Comparison of ENCODE assay signal across 13 mouse cellular contexts in the genomic region with DNA sequence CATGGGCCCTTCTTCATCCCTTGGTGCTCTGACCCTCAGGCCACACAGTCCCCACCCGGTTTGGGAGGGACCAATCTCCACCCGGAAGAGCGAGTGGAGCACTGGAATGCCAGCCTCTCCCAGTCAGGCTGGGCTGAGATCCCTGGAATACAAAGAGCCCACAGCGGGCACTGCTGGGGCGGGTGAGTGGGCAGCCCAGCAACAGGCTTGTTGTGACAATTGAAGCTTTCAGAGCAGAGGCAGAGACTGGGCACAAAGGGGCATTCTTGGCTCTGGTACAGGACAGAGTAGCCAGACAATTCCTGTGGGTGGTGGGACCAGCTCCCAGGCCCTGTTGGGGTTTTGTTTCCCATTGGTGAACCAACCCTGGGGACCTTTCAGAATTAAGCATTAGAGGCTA. TPM values are rescaled to one million over a fixed set of nuclear protein-coding genes. Genes with fewer than 3 reads are reported as not detected.
DNase-seq lines count a peak whose midpoint lies in the region; TF ChIP-seq lines count a peak whose summit lies in the region.
"Had no signal": no experiment of that assay in that cellular context is flagged by ENCODE, and none has a peak within 500 bp of the region (broad histone marks: within the 10 kb centered on the region; RNA-seq: fewer than 3 reads in every experiment).

No protein-coding gene starts in this region.

- H3K4me3 ChIP-seq in cerebellum, adult 2 months (replicated peaks; ENCODE audit: insufficient read depth, low read depth, low read length), result no peak overlapping the region
- H3K4me3 ChIP-seq in olfactory bulb, adult 2 months (ENCODE audit: insufficient read depth, low read depth, low read length), result no peak overlapping the region

- peaks cover 51% of the 10 kb centered on the region for H3K4me1 ChIP-seq in cerebellum, adult 2 months (ENCODE audit: control insufficient read depth, insufficient read depth, low read length)
- peaks cover 47% of the 10 kb centered on the region for H3K4me1 ChIP-seq in olfactory bulb, adult 2 months (ENCODE audit: control insufficient read depth, insufficient read depth, low read length)

- TF ChIP-seq CTCF in cerebellum, adult 2 months (IDR thresholded peaks at IDR 0.05; ENCODE audit: borderline replicate concordance, insufficient read depth, low read depth, low read length), result no peak
- TF ChIP-seq CTCF in olfactory bulb, adult 2 months (IDR thresholded peaks at IDR 0.05; ENCODE audit: insufficient read depth, low read depth, low read length), result no peak

- no peak for TF ChIP-seq POLR2A in cerebellum, adult 2 months (IDR thresholded peaks at IDR 0.05; ENCODE audit: borderline replicate concordance, insufficient read depth, low read length)
- no peak for TF ChIP-seq POLR2A in olfactory bulb, adult 2 months (IDR thresholded peaks at IDR 0.05; ENCODE audit: insufficient read depth, low read depth, low read length)

- no peaks in the 10 kb centered on the region for H3K27me3 ChIP-seq in cerebellum, adult 2 months (ENCODE audit: control insufficient read depth, insufficient read depth, low read length)

- H3K27ac ChIP-seq in cerebellum, adult 2 months (ENCODE audit: insufficient read depth, low read length), result peak overlapping the region; percentile 73
- peak overlapping the region; percentile 93; the same call in 1 of the 2 replicates for H3K27ac ChIP-seq in olfactory bulb, adult 2 months (ENCODE audit: insufficient read depth, low read depth, low read length)

- WGBS in cerebellum, adult 2 months, result 53% methylated on average over 5 of the region's 5 CpGs
- 34% methylated on average over 5 of the region's 5 CpGs for WGBS in olfactory bulb, adult 2 months

- intact Hi-C loops in gastrocnemius, postnatal 14 days (cut with DNase I; ENCODE audit: low total_unique reads), result loop anchor here (5.0 kb wide), 1 partner anchor 33 kb away; no protein-coding TSS in a partner anchor

- peak; percentile 28 for DNase-seq in gastrocnemius, postnatal 14 days
- DNase-seq in gastrocnemius, adult 18-20 months (ENCODE audit: low spot score), result no peak
- peak in 1 of 2 experiments; percentile 68 for DNase-seq in cerebellum, adult 2 months
- DNase-seq in layer of hippocampus, adult 8-10 months (ENCODE audit: low spot score in 2 of 2), result peak; percentile 72 to 79
- DNase-seq in spleen, postnatal 10 days (ENCODE audit: low spot score in 2 of 2), result no peak
- DNase-seq in spleen, postnatal 14 days (ENCODE audit: low spot score in 2 of 2), result no peak
- no peak for DNase-seq in thymus, postnatal 4 days
- DNase-seq: heart, adult 18-20 months; kidney, postnatal 36 days; lung, adult 2 months had no signal

RNA-seq across cellular contexts. Expression of a gene that starts 36.6 kb away (rescaled TPM):
- total RNA-seq in gastrocnemius, postnatal 14 days (2021), result 10 to 100 TPM; 11.4 TPM
- total RNA-seq in gastrocnemius, adult 18-20 months (2021), result 1 to 10 TPM; 2.9 to 5.5 TPM
- 51.2 and 55.0 TPM in 2 replicates for polyA plus RNA-seq in cerebellum, adult 2 months (2012; rRNA removed)
- 10 to 100 TPM; 14.3 to 20.4 (median 20.4) TPM for total RNA-seq in layer of hippocampus, adult 8-10 months (2022)
- not detected in 2 replicates for polyA plus RNA-seq in olfactory bulb, adult 2 months (2012; ENCODE audit: insufficient read depth, insufficient read length, low replicate concordance, missing spikeins)

RNA-seq across cellular contexts. Expression of a gene that starts 50.7 kb away (rescaled TPM):
- 1 to 10 TPM in 1 of 2 experiments, under 1 TPM in 1; 0.38 to 1.4 TPM for total RNA-seq in gastrocnemius, postnatal 14 days (2021)
- 1 to 10 TPM; 1.7 to 2.7 TPM for total RNA-seq in gastrocnemius, adult 18-20 months (2021)
- polyA plus RNA-seq in cerebellum, adult 2 months (2012; rRNA removed), result 71.8 and 74.2 TPM in 2 replicates
- total RNA-seq in layer of hippocampus, adult 8-10 months (2022), result 10 to 100 TPM; 37.3 to 46.9 (median 41.6) TPM
- not detected in 2 replicates for polyA plus RNA-seq in olfactory bulb, adult 2 months (2012; ENCODE audit: insufficient read depth, insufficient read length, low replicate concordance, missing spikeins)
- total RNA-seq: neutrophil, adult 5-6 weeks had no signal

RNA-seq across cellular contexts. Expression of a gene that starts 57.8 kb away (rescaled TPM):
- total RNA-seq in gastrocnemius, postnatal 14 days (2021), result not detected
- not detected for total RNA-seq in gastrocnemius, adult 18-20 months (2021)
- polyA plus RNA-seq in cerebellum, adult 2 months (2012; rRNA removed), result 0.07 TPM in 1 of 2 replicates, not detected in the other
- total RNA-seq in layer of hippocampus, adult 8-10 months (2022), result under 1 TPM; 0.19 to 0.71 (median 0.35) TPM
- not detected in 2 replicates for polyA plus RNA-seq in olfactory bulb, adult 2 months (2012; ENCODE audit: insufficient read depth, insufficient read length, low replicate concordance, missing spikeins)
- total RNA-seq: heart, adult 18-20 months; neutrophil, adult 5-6 weeks had no signal
- polyA plus RNA-seq: CD4-positive, CD25-positive, alpha-beta regulatory T cell, adult 4 months had no signal

Comparison
In these comparisons a context has a peak if more than half of its experiments do, and no peak if none do; other contexts are left out.
1. DNase-seq: peak in gastrocnemius, postnatal 14 days (single experiment) and layer of hippocampus, adult 8-10 months (2 of 2); none in gastrocnemius, adult 18-20 months (single experiment), spleen, postnatal 10 days (0 of 2), spleen, postnatal 14 days (0 of 2) and thymus, postnatal 4 days (single experiment).
2. RNA of a gene that starts 50.7 kb away (total RNA-seq): 37.3 to 46.9 TPM in layer of hippocampus, adult 8-10 months; 1.7 to 2.7 TPM in gastrocnemius, adult 18-20 months and 0.38 to 1.4 TPM in gastrocnemius, postnatal 14 days; every median in the first group is over 10 times any median in the second.